Mouse (Mus musculus) cortical plate, adult 2 months (tissue): ENCODE measurements around the gene Fam185a. TPM values are rescaled to one million over a fixed set of nuclear protein-coding genes. Genes with fewer than 3 reads are reported as not detected.

Source experiments
- H3K27ac ChIP-seq: fragments of 200-500 bp; 2 replicates; pipeline ENCODE4 v1.5.1; 2012; ENCODE audit warnings: low read length, control low read depth, inconsistent platforms; ENCODE audit not compliant: insufficient read depth
- H3K4me1 ChIP-seq: fragments of 200-500 bp; 2 replicates; pipeline ENCODE4 v1.6.1; 2011; ENCODE audit warnings: low read length; ENCODE audit not compliant: control insufficient read depth, insufficient read depth
- H3K4me3 ChIP-seq: fragments of 200-500 bp; 2 replicates; pipeline ENCODE4 v1.5.1; 2011; ENCODE audit warnings: mild to moderate bottlenecking, low read length, control low read depth; ENCODE audit not compliant: insufficient read depth
- CTCF ChIP-seq: fragments of 200-500 bp; IDR thresholded peaks from 2 replicates; pipeline ENCODE4 v1.5.1; 2011; ENCODE audit warnings: mild to moderate bottlenecking, control low read depth, low read length; ENCODE audit not compliant: insufficient read depth; ENCODE audit errors: extremely low read depth
- POLR2A ChIP-seq: fragments of 200-500 bp; IDR thresholded peaks from 2 replicates; pipeline ENCODE4 v1.6.1; 2011; ENCODE audit warnings: mild to moderate bottlenecking, low read length, control low read depth; ENCODE audit not compliant: insufficient read depth; ENCODE audit errors: extremely low read depth
- polyA plus RNA-seq: library from polyadenylated mRNA; depleted of rRNA; stranded (reverse); fragments of >200 nt; gene quantifications from 2 replicates; pipeline ENCODE4 v1.2.3, GENCODE M21; 2012

Fam185a gene
- polyA plus RNA-seq, 1 experiment = 7.4 TPM

GRCm38 (mm10) chr5:21418613-21419012 is 6.1 kb upstream of the Fam185a start:
- Histone ChIP-seq H3K27ac (no peak overlapping the region), H3K4me1 (no peaks in the 10 kb centered on the region), H3K4me3 (no peak overlapping the region)
- no peak for TF ChIP-seq POLR2A
- TF ChIP-seq CTCF = no peak

DNA sequence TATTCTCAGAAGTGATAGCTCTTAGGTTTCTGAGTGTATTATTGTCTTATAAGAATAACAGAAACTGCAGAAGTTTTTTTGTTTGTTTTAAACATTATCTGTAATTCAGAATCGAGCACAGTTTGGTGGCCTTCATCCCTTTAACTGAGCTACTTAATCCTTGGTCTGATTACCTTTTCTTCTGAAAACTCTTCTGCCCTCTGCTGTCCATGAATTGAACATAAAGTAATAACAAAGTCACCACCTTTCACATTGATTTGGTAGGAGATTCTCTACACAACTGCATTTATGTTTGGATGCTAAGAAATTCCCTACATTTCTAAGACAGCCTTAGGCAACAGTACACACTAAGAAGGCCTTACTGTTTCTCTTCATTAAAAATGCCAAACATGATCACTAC is 4.1 kb upstream of the Fam185a start:
- Histone ChIP-seq H3K4me3 (no peak overlapping the region), H3K4me1 (no peaks in the 10 kb centered on the region), H3K27ac (no peak overlapping the region)
- TF ChIP-seq POLR2A (no peak), CTCF (no peak)

DNA sequence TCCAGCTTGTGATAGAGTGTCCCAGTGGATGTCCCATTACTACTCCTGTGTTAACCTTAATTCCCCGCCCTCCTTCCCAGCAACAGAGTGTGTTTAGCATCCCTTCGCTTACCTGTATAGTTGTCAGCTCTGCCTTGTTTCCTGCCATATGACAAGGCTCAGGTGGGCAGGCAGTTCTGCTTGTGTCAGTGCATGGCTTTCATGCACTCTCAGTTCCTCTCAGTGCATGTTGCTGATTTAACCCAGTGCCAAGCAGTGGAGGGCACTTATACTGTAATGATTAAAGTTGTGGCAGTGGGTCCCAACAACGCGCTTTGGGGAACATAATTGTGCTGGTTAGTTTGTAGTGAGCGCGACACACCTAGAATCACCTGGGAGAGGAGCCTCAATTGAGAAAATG is 1.9 kb downstream of the Fam185a start:
- TF ChIP-seq CTCF = no peak
- no peak for TF ChIP-seq POLR2A
- no peak overlapping the region for H3K27ac ChIP-seq
- H3K4me3 ChIP-seq = no peak overlapping the region
- 0 out of 2 replicates have a peak, but pooled peaks cover 2% of the 10 kb centered on the region for H3K4me1 ChIP-seq

DNA sequence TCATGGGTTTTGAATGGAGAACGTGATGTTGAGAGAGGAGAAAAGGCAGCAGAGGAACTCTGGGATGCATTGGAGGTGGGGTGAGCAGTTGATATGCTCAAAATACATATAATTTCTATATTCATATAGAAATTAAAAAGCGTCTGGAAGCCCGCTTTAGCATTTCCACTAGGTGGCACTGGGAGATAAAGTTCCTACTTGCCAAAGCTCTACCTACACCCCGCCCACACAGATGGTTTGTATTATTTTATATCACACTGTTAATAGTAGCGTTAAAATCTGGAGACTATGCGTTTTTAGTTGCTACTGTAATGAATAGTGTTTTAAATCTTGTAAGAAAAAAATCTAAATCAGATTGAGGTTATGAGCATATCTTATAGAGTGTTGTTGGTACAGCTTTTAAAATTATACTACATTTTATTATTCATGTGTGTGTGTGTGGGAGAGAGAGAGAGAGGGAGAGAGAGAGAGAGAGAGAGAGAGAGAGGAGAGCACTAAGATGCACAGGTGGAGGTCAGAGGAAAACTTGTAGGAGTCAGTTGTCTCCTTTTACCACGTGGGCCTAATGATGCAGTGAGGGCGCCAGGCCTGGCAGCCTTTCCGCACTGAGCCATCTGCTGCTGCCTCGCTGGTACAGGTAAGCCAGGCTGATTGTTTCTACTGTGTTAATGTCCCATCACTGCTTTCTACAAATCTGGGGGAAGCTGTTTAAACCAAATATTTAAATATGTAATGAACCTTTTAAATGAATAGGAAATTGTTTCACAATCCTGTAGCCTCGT is 9.6 kb downstream of the Fam185a start:
- H3K4me1 ChIP-seq = no peaks in the 10 kb centered on the region; the same call in 1 of the 2 replicates
- TF ChIP-seq POLR2A (no peak), CTCF (peak; percentile 50; the same call in 1 of the 2 replicates)
- H3K27ac ChIP-seq = no peak overlapping the region
- H3K4me3 ChIP-seq = no peak overlapping the region

DNA sequence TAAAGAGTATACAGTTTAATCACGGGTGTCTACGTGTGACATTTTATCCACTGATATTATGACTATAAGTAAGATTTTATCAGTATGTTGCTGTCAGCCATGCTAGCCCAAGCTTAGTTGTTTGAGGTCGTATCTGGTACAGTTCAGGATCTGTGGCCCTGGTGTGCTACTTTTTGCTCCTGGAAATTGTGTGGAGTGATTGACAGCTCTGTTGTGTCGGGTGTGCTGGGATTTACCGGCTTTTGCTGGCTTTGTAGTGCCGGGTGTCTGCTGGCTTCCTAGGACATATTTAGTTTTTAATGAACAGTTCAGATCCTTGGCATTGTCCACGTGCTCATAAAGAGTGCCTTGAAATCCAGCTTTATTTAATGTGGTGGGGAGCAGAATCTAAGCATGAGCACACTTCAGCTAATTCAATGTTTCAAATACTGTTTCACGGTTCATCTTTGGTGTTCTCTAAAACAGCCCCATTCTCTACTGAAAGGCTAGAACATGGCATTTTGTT is 11.8 kb downstream of the Fam185a start:
- Histone ChIP-seq H3K4me1 (no peaks in the 10 kb centered on the region; the same call in 1 of the 2 replicates), H3K27ac (no peak overlapping the region), H3K4me3 (no peak overlapping the region)
- TF ChIP-seq POLR2A = no peak
- TF ChIP-seq CTCF = no peak

DNA sequence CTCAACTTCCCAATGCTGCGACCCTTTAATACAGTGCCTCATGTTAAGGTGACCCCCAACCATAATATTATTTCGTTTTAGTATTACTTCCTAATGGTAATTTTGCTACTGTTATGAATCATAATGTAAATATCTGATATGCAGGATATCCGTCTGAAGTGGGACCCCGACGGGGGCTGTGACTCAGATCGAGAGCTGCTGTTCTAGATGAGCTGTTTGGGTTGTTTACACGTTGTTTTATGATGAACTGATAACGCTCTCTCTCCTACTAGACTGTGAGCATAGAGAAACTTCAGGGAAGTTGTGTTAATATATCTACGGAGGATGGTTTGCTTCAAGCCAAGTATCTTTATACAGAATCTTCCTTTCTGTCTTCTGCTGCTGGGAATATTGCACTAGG is 13.7 kb downstream of the Fam185a start:
- no peaks in the 10 kb centered on the region; the same call in 1 of the 2 replicates for H3K4me1 ChIP-seq
- H3K27ac ChIP-seq = no peak overlapping the region
- H3K4me3 ChIP-seq = no peak overlapping the region
- TF ChIP-seq CTCF (no peak), POLR2A (no peak)

DNA sequence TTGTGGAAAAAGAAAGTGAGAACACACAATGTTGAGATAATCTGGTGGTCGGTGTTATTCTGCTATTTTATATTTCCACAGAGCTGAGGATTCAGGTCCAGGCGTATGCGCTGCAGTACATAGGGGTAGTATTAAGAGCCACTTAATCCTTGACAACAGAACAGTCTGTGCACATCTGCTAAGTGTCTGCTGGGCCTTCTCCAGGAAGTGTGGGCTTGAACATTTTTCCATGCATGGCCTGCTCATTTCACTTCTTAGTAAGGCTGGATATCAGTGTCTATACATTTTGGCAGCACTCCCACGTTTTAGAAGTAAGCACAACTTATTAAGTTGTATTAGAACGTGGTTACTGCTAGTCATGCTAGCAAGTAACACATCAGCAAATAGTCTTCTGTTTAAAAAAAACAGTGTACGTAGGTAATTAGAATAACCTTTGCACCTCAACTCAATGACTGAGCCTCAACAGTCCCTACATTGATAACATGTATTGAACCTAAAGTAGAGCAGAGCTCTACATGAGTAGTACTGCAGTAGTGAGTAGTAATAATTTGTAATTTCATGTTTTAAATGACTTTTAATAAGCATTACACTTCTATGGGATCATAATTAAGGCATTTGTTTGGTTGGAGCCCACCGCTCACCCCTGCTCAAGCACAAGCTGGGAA is 14.8 kb downstream of the Fam185a start:
- H3K4me1 ChIP-seq = no peaks in the 10 kb centered on the region; the same call in 1 of the 2 replicates
- TF ChIP-seq POLR2A = no peak
- no peak for TF ChIP-seq CTCF
- H3K4me3 ChIP-seq = no peak overlapping the region
- no peak overlapping the region for H3K27ac ChIP-seq

GRCm38 (mm10) chr5:21440833-21441530 is 16.2 kb downstream of the Fam185a start:
- TF ChIP-seq POLR2A (no peak), CTCF (no peak)
- H3K4me1 ChIP-seq = no peaks in the 10 kb centered on the region
- no peak overlapping the region for H3K27ac ChIP-seq
- no peak overlapping the region for H3K4me3 ChIP-seq

GRCm38 (mm10) chr5:21467387-21467786 is 42.6 kb downstream of the Fam185a start:
- peaks cover 3% of the 10 kb centered on the region; the same call in 1 of the 2 replicates for H3K4me1 ChIP-seq
- no peak overlapping the region for H3K4me3 ChIP-seq
- no peak overlapping the region for H3K27ac ChIP-seq
- no peak for TF ChIP-seq CTCF
- no peak for TF ChIP-seq POLR2A

DNA sequence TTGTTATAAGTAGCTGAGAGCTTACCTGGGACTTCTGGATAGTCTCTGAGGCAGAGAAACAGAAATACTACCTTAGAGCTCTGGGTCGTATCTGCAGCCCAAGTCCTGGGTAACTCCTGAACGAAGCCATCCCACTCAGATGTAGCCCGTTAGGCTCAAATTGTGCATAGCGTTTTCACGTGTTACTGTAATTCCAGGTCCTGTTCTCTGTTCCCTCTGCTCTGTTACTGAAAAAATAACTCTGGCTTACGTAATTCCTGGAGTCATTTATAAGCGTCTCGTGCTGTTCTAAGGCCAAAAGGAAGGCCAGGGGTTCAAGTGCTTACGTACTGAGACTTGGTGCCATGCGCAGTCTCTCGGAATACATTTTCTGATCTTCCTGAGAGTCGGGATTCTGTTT is 43.3 kb downstream of the Fam185a start:
- TF ChIP-seq POLR2A (no peak), CTCF (no peak)

GRCm38 (mm10) chr5:21478428-21478827 is 53.7 kb downstream of the Fam185a start:
- Histone ChIP-seq H3K4me3 (no peak overlapping the region), H3K4me1 (no peaks in the 10 kb centered on the region; the same call in 1 of the 2 replicates), H3K27ac (no peak overlapping the region)
- TF ChIP-seq POLR2A = no peak
- TF ChIP-seq CTCF = no peak

More for the DNA sequence above, 43.3 kb downstream of the Fam185a start:
- H3K27ac ChIP-seq = no peak overlapping the region
- H3K4me3 ChIP-seq = no peak overlapping the region
- peaks cover 3% of the 10 kb centered on the region; the same call in 1 of the 2 replicates for H3K4me1 ChIP-seq
